Mouse (Mus musculus) right cerebral cortex, postnatal 4 days (tissue): ENCODE results near the gene Eif4e.

Experiments
- DNase-seq: peaks from one replicate; pipeline ENCODE4 v3.0.0-alpha.2; 2022

Gene Eif4e

DNA sequence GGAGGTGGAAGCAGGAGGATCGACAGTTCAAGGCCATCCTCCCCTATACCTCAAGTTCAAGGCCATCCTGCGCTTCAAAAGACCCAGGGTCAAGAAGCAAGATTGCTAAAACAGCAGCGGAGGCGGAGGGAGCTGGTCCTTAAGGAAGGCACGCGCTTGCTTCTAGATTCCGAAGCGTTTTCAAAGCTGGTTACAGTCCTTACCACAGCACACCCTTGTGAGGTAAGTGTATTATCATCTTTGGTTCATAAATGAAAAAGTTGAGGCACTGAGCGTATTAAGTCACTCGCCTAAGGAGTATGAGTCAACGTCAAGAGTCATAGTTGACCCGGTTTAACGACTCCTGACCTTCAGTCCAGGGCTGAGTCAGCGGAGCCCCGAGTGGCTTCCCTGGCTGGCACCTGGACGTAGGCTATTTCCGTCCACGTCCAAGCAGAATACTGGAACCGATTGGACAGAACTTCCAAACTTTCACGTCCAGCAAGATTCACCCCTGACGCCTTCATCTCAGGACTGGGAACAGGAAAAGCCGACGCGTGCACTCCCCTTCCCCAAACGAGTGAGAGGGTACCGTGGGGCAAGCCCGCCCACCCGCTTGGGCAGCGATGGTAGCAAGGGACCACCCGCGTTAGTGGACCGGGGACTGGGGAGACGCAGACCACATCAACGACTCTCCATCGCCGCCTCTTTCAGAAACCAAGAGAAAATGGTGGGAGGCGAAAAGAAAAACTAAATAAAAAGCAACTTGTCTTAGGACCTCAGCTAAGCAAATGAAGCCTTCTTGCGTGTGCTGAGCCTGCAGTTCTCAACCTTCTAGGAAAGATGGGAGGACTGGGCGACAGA lies at the start of gene Eif4e:
Gene Eif4e (plus strand): TSS at position 107 of the 843 bp plus-strand sequence.
- peak; percentile 40 for DNase-seq

DNA sequence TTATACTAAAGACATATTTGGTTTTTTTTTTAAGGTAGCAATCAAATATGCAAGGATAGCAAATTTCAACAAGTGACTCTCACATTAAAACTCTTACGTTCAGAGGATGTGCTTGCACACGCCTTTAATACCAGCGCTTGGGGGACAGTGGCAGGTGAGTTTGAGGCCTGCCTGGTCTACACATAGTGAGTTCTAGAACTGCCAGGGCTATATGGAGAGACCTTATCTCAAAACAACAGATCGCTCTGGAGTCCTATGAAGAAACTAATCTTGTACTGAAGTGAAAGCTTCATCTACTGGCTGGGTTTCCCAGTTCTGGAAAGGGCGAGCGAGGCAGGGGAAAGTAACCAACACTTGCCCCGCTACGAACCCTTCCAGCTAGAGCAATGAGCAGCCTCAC lies 46.5 kb upstream of the Eif4e start:
- no peak for DNase-seq

DNA sequence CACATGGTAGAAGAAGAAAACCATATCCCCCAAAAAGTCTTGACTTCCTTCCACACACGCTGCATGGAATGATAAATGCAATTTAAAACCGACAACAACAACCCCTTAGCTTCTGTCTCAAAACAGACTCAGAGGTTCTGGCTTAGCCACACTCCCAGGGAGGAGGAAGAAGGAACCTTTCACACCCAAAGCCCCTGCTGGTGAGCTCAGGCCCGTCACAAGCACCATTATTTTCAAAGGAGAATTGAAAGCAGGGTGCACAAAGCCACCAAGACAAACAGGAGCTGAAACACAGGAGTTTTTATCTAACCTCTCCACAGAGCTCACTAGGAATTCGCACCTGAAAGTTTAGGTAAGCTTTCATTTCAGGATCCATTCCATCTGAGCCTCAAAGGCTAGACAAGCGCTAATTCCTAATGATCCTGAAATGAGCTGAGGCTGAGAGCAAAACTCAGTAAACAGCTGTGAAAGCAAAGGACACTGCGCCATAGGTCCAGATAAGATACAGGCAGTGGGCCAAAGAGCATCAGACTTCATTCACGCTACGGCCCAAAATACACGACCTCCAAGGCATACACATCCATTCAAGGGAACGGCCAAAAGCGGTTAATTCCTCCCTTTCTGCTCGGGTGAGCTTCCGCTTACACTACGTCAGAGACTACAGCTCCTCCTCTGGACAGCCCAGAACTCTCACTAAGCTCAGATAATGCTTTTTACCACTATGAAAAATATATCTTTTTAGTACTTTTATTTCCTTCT lies 44.3 kb upstream of the Eif4e start:
- no peak for DNase-seq

DNA sequence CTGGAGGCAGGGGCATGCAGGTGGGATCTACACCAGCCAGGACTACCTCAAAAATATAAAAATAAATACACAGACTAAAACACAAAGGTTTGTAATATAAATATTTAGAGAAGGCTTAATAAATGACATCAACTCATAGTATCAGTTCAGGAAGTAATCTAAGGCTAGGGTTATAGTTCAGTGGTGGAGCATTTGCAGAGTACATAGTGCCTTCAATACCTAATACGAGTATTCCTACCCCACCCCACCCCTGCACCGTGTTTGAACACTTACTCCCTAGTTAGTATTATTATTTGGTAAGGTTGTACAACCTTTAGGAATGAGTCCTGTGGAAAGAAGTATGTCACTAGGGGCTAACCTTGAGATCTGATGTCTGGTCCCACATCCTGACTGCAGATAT lies 42.7 kb upstream of the Eif4e start:
- no peak for DNase-seq

DNA sequence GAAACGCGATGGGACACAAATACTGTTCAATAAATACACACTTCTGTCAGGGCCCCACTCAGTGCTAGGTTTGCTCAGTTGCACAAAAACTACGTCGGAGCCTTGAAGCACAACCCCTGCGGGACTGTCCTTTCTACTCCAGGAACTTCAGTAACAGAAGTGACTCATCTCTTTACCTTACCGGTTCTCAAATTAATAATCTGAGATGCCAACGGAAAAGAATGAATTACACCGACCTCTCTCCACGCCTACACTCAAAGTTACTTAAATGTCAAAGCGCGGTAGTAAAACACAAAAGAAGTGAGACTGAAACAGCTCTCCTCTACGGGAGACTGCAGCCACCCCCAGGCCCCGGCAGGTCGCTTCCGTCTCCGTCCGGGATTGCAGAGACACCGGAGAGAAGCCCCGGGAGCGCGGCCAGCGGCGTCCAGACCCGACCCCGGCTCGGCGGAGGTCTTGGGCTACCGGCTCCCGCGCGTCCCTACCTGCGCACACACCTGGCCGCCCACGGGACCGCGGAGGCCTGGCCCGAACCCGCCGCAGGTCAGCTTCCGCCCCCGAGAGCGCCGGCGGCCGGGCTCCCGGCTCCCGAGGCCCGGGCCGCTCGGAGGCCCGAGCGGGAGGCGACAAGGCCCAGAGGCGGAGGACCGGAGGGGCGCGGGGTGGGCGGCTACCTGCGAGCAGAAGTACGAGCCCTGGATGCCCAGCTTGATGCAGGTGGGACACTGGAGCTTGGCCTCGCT lies 37.2 kb upstream of the Eif4e start:
- peak; percentile 46 for DNase-seq

DNA sequence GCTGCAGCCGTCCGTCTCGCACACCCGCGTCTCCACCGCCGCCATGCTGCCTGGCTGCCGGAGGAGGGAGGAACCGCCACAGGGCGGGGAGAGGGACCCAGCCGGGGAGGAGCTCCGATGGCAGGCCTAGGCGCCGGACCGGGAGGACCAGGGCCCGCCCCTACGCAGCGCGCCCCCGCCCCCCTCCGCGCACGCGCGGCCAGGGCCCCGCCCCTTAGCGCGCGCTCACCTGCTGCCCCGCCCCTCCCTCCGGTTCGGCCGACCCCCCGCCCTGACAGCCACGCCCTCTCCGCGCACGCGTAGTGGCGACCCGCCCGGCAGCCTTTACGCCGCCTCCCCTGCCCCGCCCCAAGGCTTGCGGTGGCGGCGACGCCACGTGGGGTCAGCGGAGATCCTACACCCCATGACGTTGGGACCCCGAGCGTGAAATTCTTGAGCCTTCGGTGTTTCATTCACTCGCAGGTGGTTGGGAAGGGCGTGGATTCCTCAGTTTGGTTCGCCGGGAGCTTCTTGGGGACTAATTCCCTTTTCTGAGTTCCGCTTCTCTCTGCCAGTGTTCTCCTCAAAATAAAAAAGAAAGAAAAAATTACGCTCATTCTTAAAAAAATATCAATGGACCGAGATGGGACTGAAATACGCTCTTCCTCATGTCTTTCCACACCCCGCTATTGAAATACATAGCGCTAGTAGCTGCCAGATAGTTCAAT lies 36.5 kb upstream of the Eif4e start, which contains the start of gene Metap1:
Gene Metap1 (minus strand): TSS at position 189 of the 707 bp plus-strand sequence.
- peak; percentile 97 for DNase-seq

DNA sequence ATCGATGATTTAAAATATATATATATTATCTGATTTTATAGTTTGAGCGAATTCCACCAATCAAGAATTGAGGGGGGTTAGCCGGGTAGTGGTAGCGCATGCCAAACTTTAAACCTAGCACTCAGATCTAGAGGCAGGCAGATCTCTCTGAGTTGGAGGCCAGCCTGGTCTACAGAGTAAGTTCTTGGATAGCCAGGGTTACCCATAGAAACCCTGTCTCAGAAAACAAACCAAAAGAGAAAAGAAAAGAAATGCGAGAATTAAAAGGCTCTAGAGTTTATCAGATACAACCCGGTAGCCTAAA lies 36.0 kb upstream of the Eif4e start:
- DNase-seq: no peak

DNA sequence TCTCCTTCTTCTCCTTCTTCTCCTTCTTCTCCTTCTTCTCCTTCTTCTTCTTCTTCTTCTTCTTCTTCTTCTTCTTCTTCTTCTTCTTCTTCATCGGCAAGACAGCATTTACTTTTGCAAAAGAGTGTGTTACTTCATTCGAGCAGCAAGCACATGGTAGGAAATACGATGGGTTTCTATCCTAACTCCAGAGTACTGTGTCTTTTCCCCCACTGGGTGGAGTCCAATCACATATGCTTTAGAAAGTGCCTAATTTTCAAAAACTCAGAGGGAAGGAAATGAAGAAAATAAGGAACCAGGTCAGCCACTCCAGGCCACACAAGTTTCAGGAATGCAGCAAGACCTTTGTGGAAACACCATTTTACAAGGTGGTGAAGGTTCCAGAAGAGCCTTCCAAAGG lies 32.3 kb upstream of the Eif4e start:
- DNase-seq: no peak

DNA sequence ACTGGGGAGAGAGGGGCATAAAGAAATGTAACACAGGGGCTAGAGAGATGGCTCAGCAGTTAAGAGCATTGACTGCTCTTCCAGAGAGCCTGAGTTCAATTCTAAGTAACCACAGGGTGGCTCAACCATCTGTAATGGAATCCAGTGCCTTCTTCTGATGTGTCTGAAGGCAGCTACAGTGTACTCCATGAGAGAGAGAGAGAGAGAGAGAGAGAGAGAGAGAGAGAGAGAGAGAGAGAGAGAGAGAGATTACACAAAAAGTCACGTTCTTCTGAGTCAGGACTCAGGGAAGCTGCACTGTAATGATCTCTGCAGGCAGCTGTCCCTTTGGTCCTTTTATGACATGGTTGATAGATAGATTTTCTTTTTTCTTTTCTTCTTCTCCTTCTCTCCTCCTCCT lies 31.4 kb upstream of the Eif4e start:
- no peak for DNase-seq

DNA sequence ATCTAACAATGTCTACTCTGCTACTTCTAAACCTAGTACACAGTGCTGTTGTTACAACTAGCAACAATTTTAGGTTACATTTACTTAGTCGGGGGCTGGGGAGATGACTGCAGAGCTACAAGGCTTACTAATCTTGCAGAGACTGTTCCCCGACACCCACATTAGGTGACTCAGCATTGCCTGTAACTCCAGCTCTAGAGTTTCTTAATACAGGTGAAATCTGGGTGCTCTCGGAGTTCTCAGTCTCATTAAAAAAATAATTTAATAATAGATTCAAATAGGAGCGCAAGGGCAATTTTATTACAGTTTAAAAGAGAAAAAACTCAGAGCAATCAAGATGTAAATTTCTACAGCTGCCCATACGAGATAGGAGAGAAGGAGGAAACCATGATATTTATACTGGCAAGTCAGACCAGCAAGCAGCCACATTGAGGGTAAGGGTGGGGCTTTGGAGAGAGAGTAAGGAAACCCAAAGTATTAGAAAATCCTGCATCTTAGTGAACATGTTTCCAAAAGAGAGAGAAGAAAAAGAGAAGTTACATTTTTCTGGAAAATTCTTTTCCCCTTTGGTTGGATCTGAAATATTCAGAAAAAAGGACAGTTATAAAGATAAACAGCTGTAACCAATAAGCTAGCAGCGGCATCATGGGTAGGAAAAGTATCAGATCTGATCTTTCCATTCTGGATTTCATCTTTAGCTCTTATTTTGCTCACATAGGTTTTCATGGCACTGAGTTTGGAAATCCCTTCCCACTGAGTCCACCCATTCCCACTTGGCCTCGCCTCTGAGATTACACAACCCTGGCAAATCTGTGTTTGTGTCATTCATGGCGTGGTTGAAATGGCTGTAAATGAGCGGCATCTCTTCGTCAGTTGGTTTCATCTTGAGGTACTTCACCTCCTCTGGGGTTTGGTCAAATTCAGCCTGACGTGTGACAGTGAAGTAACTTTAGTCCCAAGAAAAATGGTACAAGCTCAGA lies 30.5 kb upstream of the Eif4e start:
- DNase-seq: no peak

DNA sequence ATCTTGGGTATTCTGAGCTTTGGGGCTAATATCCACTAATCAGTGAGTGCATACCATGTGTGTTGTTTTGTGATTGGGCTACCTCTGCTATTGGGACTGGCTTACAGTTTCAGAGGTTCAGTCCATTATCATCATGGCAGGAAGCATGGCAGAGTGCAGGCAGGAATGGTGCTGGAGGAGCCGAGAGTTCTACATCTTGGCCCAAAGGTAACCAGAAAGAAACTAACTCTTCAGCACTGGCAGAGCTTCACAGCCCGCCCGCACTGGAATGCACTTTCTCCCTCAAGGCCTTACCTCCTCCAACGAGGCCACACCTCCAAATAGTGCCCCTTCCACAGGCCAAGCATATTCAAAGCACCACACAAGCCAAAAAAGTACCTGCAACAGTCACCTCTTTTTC lies 27.2 kb upstream of the Eif4e start:
- no peak for DNase-seq

DNA sequence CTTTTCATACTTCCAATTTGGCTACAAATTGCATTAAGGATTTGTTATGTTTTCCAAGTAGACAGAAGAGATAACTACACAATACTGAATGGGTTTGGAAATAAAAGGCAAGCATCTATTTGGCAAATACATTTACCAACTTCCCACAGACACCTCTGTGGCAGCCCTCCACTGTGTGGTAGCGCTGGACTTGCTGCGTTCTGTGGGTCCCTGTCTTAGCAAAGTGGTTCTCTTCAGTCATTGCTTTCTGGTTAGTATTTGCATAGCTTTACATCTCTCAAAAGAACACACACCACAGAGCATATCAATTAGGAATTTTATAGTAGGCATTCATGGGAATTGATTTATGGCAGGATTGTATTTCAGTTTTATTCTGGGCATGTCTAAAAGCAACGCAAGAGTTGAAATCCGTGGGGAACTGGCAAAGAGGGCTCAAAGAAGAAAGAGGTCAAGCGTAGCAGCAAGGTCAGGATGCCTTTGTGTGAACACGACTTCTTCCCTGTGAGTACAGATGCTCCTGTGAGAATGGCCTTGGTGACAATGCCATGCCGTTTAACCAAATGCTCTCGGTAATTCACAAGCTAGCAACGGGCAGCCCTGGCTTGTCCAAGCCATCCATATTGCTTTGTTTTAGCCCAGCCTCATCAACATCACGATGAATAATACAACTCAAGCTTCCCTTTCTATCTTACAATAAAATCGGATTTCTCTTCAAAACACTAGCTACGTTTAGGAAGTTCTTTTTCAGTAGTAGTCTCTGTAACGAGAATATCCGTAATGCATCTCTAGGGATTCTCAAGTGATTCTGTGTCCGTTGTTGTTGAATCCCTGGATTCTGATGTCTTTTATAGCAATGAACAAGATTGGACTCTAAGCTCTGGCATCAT lies 25.9 kb upstream of the Eif4e start:
- no peak for DNase-seq

DNA sequence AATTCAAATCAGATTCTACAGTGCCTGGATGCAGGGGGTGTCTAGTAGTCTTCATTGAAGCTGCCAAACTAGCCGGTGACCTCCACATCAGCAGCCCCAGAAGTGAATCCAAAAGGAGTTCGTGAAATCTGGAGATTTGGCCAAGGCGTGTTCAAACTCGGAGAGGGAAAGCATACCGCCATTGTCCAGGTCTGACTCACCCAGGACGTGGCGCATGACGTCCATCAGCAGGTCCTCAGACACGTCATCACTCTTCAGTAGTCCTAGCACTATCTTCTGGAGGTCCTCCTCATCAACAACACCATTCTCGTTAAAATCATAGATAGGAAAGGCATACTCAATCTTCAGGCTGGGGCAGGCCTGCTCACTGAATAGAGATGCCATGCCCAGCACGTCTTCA lies 22.2 kb upstream of the Eif4e start:
- DNase-seq: no peak

DNA sequence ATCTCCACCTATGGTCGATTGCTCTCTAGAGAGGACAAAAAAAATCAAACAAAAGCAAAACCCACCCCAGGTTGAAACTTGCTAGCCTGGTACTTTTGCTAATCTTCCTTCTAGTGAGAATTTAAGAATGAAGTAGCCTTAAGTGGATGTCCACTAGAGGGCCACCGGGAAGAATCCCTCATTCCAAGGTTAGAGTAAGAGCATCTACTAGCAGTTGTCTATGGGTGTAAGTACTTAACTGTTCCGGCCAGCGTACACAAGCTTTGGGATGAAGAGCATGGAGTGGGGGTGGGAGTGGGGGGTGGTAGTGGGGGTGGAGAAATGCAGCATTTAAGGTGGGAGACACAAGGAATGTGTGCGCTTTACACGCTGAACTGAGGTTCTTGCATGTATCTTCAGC lies 19.2 kb upstream of the Eif4e start:
- DNase-seq: peak; percentile 23

DNA sequence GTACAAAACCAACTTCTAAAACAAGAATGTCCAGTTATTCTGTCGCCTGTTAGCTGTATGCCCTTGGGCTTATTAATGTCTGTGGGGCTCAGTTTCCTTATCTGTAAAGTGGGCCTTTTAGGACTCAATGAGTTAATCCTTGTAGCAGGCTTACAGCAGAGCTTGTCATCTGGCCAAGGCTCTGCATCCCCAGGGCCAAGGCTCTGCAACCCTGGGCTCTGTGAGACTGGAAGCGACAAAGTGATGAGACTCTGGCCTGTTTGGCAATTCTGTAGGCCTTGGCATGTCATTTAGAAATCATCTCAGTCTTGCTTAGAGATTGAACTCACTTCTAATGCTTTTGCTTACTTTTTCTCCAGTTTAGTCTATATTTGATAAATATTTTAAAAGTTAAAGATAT lies 16.4 kb upstream of the Eif4e start:
- DNase-seq: no peak

DNA sequence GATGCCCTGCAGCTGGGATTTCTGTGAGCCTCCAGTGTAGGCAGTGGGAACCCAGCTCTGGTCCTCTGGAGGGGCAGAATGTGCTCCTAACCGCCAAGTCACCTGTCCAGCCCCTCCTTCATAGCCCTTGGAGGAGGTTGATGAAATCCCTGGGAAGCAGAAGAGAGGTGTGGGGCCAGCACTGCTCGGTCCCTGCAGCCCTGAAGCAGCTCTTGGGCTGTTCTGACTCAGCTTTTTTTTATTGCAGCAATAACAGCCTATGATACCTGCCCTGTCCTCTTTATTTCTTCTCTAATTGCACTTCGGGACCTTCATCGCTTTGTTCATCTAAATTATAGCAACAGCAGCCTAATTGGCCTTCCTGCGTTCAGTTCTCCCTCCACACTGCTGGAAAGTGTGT lies 15.5 kb upstream of the Eif4e start:
- DNase-seq: no peak

DNA sequence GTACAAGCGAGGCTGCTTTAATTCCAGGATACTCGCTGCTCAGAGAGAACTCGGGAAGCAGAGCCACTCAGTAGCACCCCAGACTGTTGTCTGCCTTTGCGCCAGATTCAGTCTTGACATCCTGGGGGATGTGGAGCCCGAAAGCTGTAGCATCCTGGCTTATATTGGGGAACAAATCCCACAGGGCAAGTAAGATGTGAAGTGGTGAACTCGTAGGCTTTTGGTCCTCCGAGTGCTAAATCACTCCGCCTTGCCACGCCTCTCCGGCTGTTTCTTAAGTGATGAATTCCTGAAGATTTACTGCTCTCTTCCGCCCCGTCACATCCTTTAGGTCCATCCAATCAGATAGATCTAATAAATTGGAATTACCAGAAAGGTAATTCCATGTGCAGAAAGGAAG lies 12.7 kb upstream of the Eif4e start:
- no peak for DNase-seq

DNA sequence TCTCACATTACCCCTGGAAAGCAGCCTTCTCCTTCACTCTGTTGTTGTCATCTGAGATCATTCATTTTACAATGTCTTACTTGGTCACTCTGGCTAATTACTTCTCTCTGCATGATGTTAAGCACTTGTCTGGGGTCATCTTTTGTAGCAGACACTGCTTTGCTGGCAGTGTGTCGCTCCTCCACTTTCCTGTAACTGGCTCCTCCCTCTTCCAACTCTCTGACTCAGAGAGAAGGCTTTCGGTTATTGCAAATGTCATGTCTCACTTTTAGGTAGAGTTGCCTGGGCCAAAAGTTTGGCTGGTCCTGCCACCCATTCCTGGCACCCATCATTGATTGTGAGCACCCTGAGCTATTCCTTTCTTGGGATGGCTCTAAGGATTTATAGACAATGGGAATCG lies 11.2 kb upstream of the Eif4e start:
- DNase-seq: no peak

DNA sequence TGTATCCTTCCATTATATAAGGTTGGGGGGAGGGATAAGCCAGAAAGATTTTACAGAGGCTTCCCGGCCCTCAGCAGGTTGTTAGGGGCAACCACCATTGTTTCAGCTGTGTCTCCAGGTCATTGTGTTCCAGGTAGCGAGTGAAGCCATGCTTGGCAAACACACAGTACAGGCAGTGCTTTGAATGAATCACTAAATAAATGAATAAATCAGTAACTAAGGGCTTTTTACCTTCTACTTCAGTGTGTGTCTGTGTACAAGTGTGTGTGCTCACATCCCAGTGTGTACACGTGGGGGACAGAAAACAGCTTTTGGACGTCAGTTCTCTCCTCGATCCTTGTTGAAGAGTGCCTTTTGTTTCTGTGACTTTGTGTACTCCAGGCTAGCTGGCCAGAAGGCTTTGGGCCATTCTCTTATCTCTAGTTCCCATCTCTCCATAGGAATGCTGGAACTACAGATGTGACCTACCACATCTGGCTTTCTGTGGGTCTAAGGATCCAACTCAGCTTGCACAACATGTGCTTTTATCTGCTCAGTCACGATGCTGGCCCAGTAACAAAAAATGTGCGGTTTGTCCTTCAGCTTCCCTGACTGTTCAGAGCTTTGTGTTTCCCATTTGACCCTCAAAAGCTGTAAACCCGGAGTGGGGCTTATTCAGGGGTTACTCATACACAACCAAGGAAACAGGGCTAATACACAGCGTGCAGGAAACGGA lies 10.2 kb upstream of the Eif4e start:
- no peak for DNase-seq

DNA sequence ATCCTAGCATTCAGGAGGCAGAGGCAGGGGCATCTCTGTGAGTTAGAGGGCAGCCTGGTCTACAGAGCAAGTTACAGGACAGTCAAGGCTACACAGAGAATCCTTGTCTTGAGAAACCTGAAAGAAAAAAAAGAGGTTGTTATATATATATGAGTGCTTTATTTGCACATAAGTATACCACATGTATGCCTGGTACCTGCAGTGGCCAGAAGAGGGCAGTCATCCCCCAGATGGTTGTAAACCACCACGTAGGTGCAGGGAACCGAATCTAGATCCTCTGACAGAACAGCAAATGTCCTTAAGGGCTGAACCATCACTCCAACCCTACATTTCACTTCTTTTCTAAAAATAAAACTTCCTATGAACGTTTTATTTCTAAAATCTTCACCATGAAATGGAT lies 8.1 kb upstream of the Eif4e start:
- DNase-seq: no peak
